Mouse (Mus musculus): Measurements from ENCODE around the gene Poll.

DNA sequence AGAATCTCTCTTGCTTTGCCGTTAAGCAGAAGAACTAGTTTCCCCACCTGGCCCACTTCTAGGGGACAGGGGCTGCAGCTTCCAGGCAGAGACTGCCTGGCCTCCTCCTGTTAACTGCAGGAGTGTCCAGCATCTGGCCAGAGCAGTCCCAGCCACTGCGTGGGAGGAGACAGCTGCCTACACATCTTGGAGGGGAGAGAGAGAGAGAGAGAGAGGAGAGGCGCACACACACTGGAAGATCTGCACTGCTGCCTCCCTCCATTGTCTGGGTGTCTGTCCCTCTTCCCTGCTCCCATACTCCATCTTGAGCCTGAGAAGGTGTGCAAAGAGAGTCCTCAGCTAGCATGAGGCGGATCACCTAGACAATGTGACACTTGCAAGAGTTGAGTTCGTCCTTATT lies 31.0 kb downstream of the Poll start:
- no peak for TF ChIP-seq CTCF (IDR thresholded peaks at IDR 0.05)
- no peak for TF ChIP-seq EP300 (IDR thresholded peaks at IDR 0.05)
